Mouse (Mus musculus) ovary, postnatal 10 days (tissue): ENCODE results near the gene Macrod2.

Experiments used
- DNase-seq: peaks from one replicate; pipeline ENCODE4 v3.0.0; 2022; ENCODE audit warnings: low spot score

The Macrod2 gene

GRCm38 (mm10) chr2:141697541-141697940 is 1302.4 kb downstream of the Macrod2 start:
- no peak for DNase-seq

- DNase-seq: no peak
Measured at GRCm38 (mm10) chr2:141698320-141698719, 1303.2 kb downstream of the Macrod2 start.

- DNase-seq: no peak
Measured at GRCm38 (mm10) chr2:141700759-141701452, 1305.8 kb downstream of the Macrod2 start.

GRCm38 (mm10) chr2:141711785-141712184 is 1316.7 kb downstream of the Macrod2 start:
- DNase-seq: no peak

- no peak for DNase-seq
Measured at GRCm38 (mm10) chr2:141712265-141712664, 1317.2 kb downstream of the Macrod2 start.

GRCm38 (mm10) chr2:141715061-141715460 is 1320.0 kb downstream of the Macrod2 start:
- no peak for DNase-seq

- no peak for DNase-seq
Measured at GRCm38 (mm10) chr2:141722531-141722930, 1327.4 kb downstream of the Macrod2 start.

- no peak for DNase-seq
Measured at GRCm38 (mm10) chr2:141728998-141729397, 1333.9 kb downstream of the Macrod2 start.

- DNase-seq: no peak
Measured at GRCm38 (mm10) chr2:141736685-141737456, 1341.8 kb downstream of the Macrod2 start.

GRCm38 (mm10) chr2:141738702-141739101 is 1343.6 kb downstream of the Macrod2 start:
- DNase-seq: no peak

- no peak for DNase-seq
Measured at GRCm38 (mm10) chr2:141740318-141740717, 1345.2 kb downstream of the Macrod2 start.

- DNase-seq: no peak
Measured at GRCm38 (mm10) chr2:141800236-141800635, 1405.1 kb downstream of the Macrod2 start.

- DNase-seq: no peak
Measured at GRCm38 (mm10) chr2:141800909-141801308, 1405.8 kb downstream of the Macrod2 start.

GRCm38 (mm10) chr2:141816266-141816665 is 1421.2 kb downstream of the Macrod2 start:
- no peak for DNase-seq

GRCm38 (mm10) chr2:141817546-141818180 is 1422.6 kb downstream of the Macrod2 start:
- DNase-seq: no peak

GRCm38 (mm10) chr2:141820795-141821194 is 1425.7 kb downstream of the Macrod2 start:
- DNase-seq: no peak

GRCm38 (mm10) chr2:141825606-141826495 is 1430.7 kb downstream of the Macrod2 start:
- DNase-seq: no peak

- no peak for DNase-seq
Measured at GRCm38 (mm10) chr2:141830496-141830895, 1435.4 kb downstream of the Macrod2 start.

GRCm38 (mm10) chr2:141831515-141831914 is 1436.4 kb downstream of the Macrod2 start:
- no peak for DNase-seq

GRCm38 (mm10) chr2:141834156-141834782 is 1439.2 kb downstream of the Macrod2 start:
- DNase-seq: no peak

- DNase-seq: no peak
Measured at GRCm38 (mm10) chr2:141844408-141845175, 1449.5 kb downstream of the Macrod2 start.
